Mouse (Mus musculus) hindbrain, embryonic 11.5 days (tissue): Measurements from ENCODE around the gene Cux1. TPM values are rescaled to one million over a fixed set of nuclear protein-coding genes. Genes with fewer than 3 reads are reported as not detected.

Experiments
- ATAC-seq: fragments of 200-750 bp; cut with Nextera tagmentation; 2 replicates; pipeline ENCODE4 v1.8.0; 2017; ENCODE audit warnings: mild to moderate bottlenecking, moderate TSS enrichment, moderate library complexity; ENCODE audit not compliant: low FRiP score
- DNase-seq: peaks from one replicate; pipeline ENCODE4 v3.0.0-alpha.2; 2015; ENCODE audit warnings: low spot score
- H3K27ac ChIP-seq: fragments of 300-500 bp; sonication (generic); 2 replicates; pipeline ENCODE4 v1.5.1; 2014; ENCODE audit warnings: mild to moderate bottlenecking, low read depth, low read length
- H3K27me3 ChIP-seq: fragments of 300-500 bp; sonication (generic); 2 replicates; pipeline ENCODE4 v1.6.1; 2014; ENCODE audit warnings: mild to moderate bottlenecking, low read length, moderate library complexity, mixed read lengths; ENCODE audit not compliant: control insufficient read depth, insufficient read depth
- H3K36me3 ChIP-seq: fragments of 300-500 bp; sonication (generic); 2 replicates; pipeline ENCODE4 v1.6.1; 2014; ENCODE audit warnings: mild to moderate bottlenecking, low read length, moderate library complexity, mixed read lengths; ENCODE audit not compliant: control insufficient read depth, insufficient read depth
- H3K4me1 ChIP-seq: fragments of 300-500 bp; sonication (generic); replicated peaks from 2 replicates; pipeline ENCODE4 v1.6.1; 2014; ENCODE audit warnings: low read length, mixed read lengths; ENCODE audit not compliant: control insufficient read depth, insufficient read depth
- H3K4me2 ChIP-seq: fragments of 300-500 bp; sonication (generic); replicated peaks from 2 replicates; pipeline ENCODE4 v1.6.1; 2014; ENCODE audit warnings: mild to moderate bottlenecking, low read depth, low read length
- H3K4me3 ChIP-seq: fragments of 300-500 bp; sonication (generic); 2 replicates; pipeline ENCODE4 v1.5.1; 2014; ENCODE audit warnings: low read depth, low read length
- H3K9ac ChIP-seq: fragments of 300-500 bp; sonication (generic); 2 replicates; pipeline ENCODE4 v1.6.1; 2014; ENCODE audit warnings: low read depth, low read length
- H3K9me3 ChIP-seq: fragments of 300-500 bp; sonication (generic); 2 replicates; pipeline ENCODE4 v1.6.1; 2016; ENCODE audit warnings: low read length; ENCODE audit not compliant: control insufficient read depth
- WGBS: fragments of 180-500 bp; shearing (Covaris S2); extraction: QIAGEN DNeasy Blood & Tissue Kit; methylation state at CpG from one replicate; pipeline ENCODE4 v1.1.7; 2014; 5-methylcytosine and 5-hydroxymethylcytosine counted together
- polyA plus RNA-seq: library from polyadenylated mRNA; unstranded; fragments of >200 nt; fragmentation: Nextera tagmentation; extraction: Ambion mirVana; gene quantifications from 2 replicates; pipeline ENCODE4 v1.2.1, GENCODE M21; 2014

The Cux1 gene
- polyA plus RNA-seq, 1 experiment from 2014 or later = 107 TPM

- Histone ChIP-seq H3K9me3 (no peaks in the 10 kb centered on the region), H3K4me2 (no peak overlapping the region), H3K4me3 (no peak overlapping the region), H3K9ac (no peak overlapping the region), H3K27ac (peak overlapping the region; percentile 24; the same call in 1 of the 2 replicates), H3K36me3 (no peaks in the 10 kb centered on the region), H3K4me1 (peaks cover 2% of the 10 kb centered on the region; the same call in 1 of the 2 replicates), H3K27me3 (no peaks in the 10 kb centered on the region)
- 54% methylated on average over 4 of the region's 4 CpGs for WGBS
- DNase-seq (peak; percentile 33), ATAC-seq (no peak)
Measured at GRCm38 (mm10) chr5:136230348-136231035, 336.8 kb downstream of the Cux1 start.

- no peak overlapping the region for H3K4me3 ChIP-seq
- no peak overlapping the region for H3K4me2 ChIP-seq
- no peak for ATAC-seq
- H3K36me3 ChIP-seq = peaks cover 7% of the 10 kb centered on the region
- DNase-seq = no peak
- H3K27ac ChIP-seq = no peak overlapping the region
- no peaks in the 10 kb centered on the region for H3K27me3 ChIP-seq
- no peaks in the 10 kb centered on the region for H3K9me3 ChIP-seq
- 81% methylated on average over 7 of the region's 7 CpGs for WGBS
- H3K9ac ChIP-seq = no peak overlapping the region
- no peaks in the 10 kb centered on the region for H3K4me1 ChIP-seq
Measured at GRCm38 (mm10) chr5:136226246-136226876, 340.9 kb downstream of the Cux1 start.

GRCm38 (mm10) chr5:136218585-136218984 lies 348.7 kb downstream of the Cux1 start:
- ATAC-seq (no peak), DNase-seq (no peak)
- Histone ChIP-seq H3K4me2 (no peak overlapping the region), H3K27ac (no peak overlapping the region), H3K9ac (no peak overlapping the region), H3K27me3 (no peaks in the 10 kb centered on the region), H3K36me3 (peaks cover 6% of the 10 kb centered on the region; the same call in 1 of the 2 replicates), H3K4me1 (no peaks in the 10 kb centered on the region), H3K9me3 (no peaks in the 10 kb centered on the region; the same call in 1 of the 2 replicates), H3K4me3 (no peak overlapping the region)
- 85% methylated on average over 12 of the region's 12 CpGs for WGBS

GRCm38 (mm10) chr5:136217932-136218381 lies 349.3 kb downstream of the Cux1 start:
- Histone ChIP-seq H3K4me1 (no peaks in the 10 kb centered on the region), H3K36me3 (peaks cover 6% of the 10 kb centered on the region; the same call in 1 of the 2 replicates), H3K27me3 (no peaks in the 10 kb centered on the region), H3K27ac (no peak overlapping the region), H3K9me3 (no peaks in the 10 kb centered on the region; the same call in 1 of the 2 replicates), H3K4me2 (no peak overlapping the region), H3K4me3 (no peak overlapping the region), H3K9ac (no peak overlapping the region)
- WGBS = 77% methylated on average over 4 of the region's 4 CpGs
- ATAC-seq = no peak
- no peak for DNase-seq

- no peak overlapping the region for H3K4me3 ChIP-seq
- no peaks in the 10 kb centered on the region; the same call in 1 of the 2 replicates for H3K9me3 ChIP-seq
- peaks cover 6% of the 10 kb centered on the region; the same call in 1 of the 2 replicates for H3K36me3 ChIP-seq
- no peak overlapping the region for H3K4me2 ChIP-seq
- H3K9ac ChIP-seq = no peak overlapping the region
- no peaks in the 10 kb centered on the region for H3K4me1 ChIP-seq
- H3K27ac ChIP-seq = no peak overlapping the region
- DNase-seq (no peak), ATAC-seq (no peak)
- no peaks in the 10 kb centered on the region for H3K27me3 ChIP-seq
- WGBS = 82% methylated on average over 18 of the region's 18 CpGs
Measured at GRCm38 (mm10) chr5:136217004-136217665, 350.2 kb downstream of the Cux1 start.

- no peaks in the 10 kb centered on the region for H3K27me3 ChIP-seq
- no peak for DNase-seq
Measured at GRCm38 (mm10) chr5:136215958-136216357, 351.3 kb downstream of the Cux1 start.

GRCm38 (mm10) chr5:136215211-136215610 lies 352.1 kb downstream of the Cux1 start:
- 87% methylated on average over 3 of the region's 3 CpGs for WGBS
- ATAC-seq = no peak
- peaks cover 6% of the 10 kb centered on the region; the same call in 1 of the 2 replicates for H3K36me3 ChIP-seq
- no peaks in the 10 kb centered on the region for H3K27me3 ChIP-seq
- H3K27ac ChIP-seq = no peak overlapping the region
- no peaks in the 10 kb centered on the region; the same call in 1 of the 2 replicates for H3K9me3 ChIP-seq
- DNase-seq = no peak
- H3K4me1 ChIP-seq = no peaks in the 10 kb centered on the region
- no peak overlapping the region for H3K4me2 ChIP-seq
- no peak overlapping the region for H3K4me3 ChIP-seq
- no peak overlapping the region for H3K9ac ChIP-seq

More at GRCm38 (mm10) chr5:136215958-136216357, 351.3 kb downstream of the Cux1 start:
- ATAC-seq = no peak
- H3K4me3 ChIP-seq = no peak overlapping the region
- peaks cover 6% of the 10 kb centered on the region; the same call in 1 of the 2 replicates for H3K36me3 ChIP-seq
- WGBS = 93% methylated on average over 5 of the region's 5 CpGs
- H3K4me2 ChIP-seq = no peak overlapping the region
- H3K27ac ChIP-seq = no peak overlapping the region
- H3K4me1 ChIP-seq = no peaks in the 10 kb centered on the region
- H3K9ac ChIP-seq = no peak overlapping the region
- H3K9me3 ChIP-seq = no peaks in the 10 kb centered on the region; the same call in 1 of the 2 replicates

- 92% methylated on average over 5 of the region's 5 CpGs for WGBS
- no peak overlapping the region for H3K4me3 ChIP-seq
- H3K36me3 ChIP-seq = peaks cover 5% of the 10 kb centered on the region; the same call in 1 of the 2 replicates
- no peak for ATAC-seq
- H3K4me1 ChIP-seq = no peaks in the 10 kb centered on the region
- DNase-seq = no peak
- no peaks in the 10 kb centered on the region for H3K27me3 ChIP-seq
- no peak overlapping the region for H3K27ac ChIP-seq
- H3K9ac ChIP-seq = no peak overlapping the region
- no peaks in the 10 kb centered on the region; the same call in 1 of the 2 replicates for H3K9me3 ChIP-seq
- no peak overlapping the region for H3K4me2 ChIP-seq
Measured at GRCm38 (mm10) chr5:136213716-136214115, 353.6 kb downstream of the Cux1 start.
